Mouse (Mus musculus) spleen, adult 2 months (tissue): ENCODE measurements around the gene Rabep1.

ENCODE experiments used
- CTCF ChIP-seq: fragments of 200-500 bp; IDR thresholded peaks from 2 replicates; pipeline ENCODE4 v1.5.1; 2011; ENCODE audit warnings: mild to moderate bottlenecking, inconsistent platforms; ENCODE audit not compliant: insufficient read depth, insufficient read length, insufficient replicate concordance; ENCODE audit errors: extremely low read depth
- POLR2A ChIP-seq: fragments of 200-500 bp; IDR thresholded peaks from 2 replicates; pipeline ENCODE4 v1.6.1; 2011; ENCODE audit warnings: low read depth, low read length, inconsistent platforms

DNA sequence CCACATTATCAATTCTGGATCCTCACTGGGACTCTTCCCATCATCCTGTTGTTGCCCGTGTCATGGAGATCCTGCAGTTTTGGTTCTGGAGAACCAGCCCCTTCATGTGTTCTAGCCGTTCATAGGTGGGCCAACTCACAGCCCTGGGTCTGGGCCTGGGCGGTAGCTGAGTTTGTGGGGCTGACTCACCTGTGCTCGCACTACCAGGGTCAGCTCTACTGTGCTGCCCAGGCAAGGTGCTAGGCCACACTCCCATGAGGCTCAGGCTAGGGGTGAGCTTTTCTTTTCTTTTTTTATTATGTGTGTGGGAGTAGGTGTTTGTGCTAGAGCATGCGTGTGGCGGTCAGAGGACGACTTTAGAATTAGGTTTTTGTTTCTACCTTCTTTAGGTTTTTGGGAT lies 33.1 kb downstream of the Rabep1 start:
- no peak for TF ChIP-seq POLR2A
- TF ChIP-seq CTCF: no peak
